Mouse (Mus musculus): ENCODE results near the gene Cckbr.

Gene Cckbr

DNA sequence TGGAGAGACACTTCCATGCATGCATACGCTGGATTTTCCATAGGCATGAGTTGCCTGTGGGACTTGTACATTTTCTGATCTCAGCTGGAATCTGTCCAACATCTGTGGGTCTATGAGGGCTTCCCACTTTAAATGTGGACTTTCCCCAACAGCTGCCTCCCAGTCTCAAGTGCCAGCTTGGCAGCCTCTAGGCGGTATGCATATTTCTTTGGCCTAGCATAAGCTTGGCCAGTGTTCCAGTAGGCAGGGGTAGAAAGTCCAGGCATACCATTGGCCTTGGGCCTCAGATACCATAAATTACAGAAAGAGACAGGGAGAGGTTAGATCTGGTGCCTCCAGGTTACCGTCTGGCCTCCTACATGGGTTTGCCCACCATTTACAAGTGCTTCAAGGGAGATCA is 72.3 kb downstream of the Cckbr start:
- no peak for DNase-seq (ENCODE audit: low read depth, low spot score)

GRCm38 (mm10) chr7:105498854-105499492 is 73.4 kb downstream of the Cckbr start:
- no peak for DNase-seq (ENCODE audit: low read depth, low spot score)

DNA sequence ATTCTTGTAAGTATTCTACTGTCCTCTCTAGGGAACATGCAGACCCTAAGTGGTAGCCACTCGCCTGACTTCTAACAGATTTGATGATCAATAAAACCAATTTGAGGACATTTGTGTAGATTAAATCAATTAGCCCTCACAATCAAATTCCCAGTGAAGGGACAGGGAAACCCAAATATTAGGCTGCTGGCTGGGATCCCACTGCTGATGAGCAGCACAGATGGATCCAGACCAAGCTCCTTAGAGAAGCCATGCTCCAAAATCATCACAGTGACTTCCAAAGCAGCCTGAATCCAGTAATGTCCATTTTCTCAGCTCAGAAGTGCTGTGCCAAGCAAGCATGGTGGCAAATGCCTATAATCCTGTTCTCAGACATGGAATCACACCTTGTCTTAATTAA is 74.1 kb downstream of the Cckbr start:
- DNase-seq (ENCODE audit: low read depth, low spot score), result no peak

DNA sequence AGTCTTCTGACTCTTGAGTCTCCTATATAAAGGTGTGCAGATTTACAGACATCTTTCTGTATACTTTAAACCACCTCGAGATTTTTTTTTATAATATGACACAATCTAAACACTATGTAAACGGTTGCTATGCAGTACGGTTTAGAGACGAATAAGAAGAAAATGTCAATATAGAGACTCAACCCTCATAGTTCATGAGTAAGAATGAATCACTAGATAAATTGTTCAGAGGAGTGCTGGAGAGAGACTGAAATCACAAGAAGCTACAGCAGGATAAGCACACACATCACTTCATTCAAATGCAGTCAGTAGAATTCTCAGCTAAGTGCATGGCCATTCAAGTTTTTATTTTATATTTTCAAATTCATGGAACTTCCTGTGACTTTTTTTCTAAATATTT is 76.5 kb downstream of the Cckbr start:
- DNase-seq (ENCODE audit: low read depth, low spot score), result no peak

GRCm38 (mm10) chr7:105507257-105507656 is 81.7 kb downstream of the Cckbr start:
- no peak for DNase-seq (ENCODE audit: low read depth, low spot score)

GRCm38 (mm10) chr7:105510143-105510542 is 84.6 kb downstream of the Cckbr start:
- DNase-seq (ENCODE audit: low read depth, low spot score), result no peak

DNA sequence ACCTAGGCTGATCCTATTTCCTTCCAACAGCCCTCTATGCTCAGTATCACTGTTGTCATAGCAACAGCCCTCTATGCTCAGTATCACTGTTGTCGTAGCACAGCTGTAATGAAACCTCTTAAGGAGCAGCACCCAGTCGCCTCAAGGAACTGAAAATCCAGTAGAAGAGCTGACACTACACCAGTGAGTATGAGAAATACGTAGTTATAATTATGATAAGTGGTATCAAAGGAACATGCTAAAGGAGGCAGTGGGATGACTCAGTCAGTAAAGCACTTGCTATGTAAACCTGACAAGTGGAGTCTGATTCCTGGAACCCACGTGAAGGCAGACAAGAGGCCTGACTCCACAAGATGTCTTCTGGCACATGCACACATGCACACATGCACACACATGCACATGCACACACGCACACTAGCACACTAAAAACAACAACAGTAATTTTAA is 88.3 kb downstream of the Cckbr start:
- no peak for DNase-seq (ENCODE audit: low read depth, low spot score)

GRCm38 (mm10) chr7:105514561-105514960 is 89.0 kb downstream of the Cckbr start:
- no peak for DNase-seq (ENCODE audit: low read depth, low spot score)

DNA sequence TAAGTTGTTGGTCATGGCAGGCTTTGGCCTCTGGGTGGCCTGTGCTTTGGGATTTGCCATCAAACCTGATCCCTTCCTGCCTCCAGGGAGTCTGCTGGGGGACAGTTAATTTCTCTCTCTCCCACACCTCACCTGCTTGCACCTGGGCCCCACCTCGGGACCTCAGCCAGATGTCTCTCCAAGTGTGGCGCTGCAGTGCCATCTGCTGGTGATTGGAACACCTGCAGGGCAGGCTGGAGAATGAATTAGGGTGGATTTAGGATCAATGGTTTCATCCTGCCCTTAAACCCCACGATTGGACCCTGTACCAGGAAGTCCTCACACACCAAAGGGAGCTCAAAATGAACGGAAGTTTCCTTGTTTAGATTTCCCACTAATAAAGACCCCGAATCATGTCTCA is 89.6 kb downstream of the Cckbr start:
- peak; percentile 13 for DNase-seq (ENCODE audit: low read depth, low spot score)

DNA sequence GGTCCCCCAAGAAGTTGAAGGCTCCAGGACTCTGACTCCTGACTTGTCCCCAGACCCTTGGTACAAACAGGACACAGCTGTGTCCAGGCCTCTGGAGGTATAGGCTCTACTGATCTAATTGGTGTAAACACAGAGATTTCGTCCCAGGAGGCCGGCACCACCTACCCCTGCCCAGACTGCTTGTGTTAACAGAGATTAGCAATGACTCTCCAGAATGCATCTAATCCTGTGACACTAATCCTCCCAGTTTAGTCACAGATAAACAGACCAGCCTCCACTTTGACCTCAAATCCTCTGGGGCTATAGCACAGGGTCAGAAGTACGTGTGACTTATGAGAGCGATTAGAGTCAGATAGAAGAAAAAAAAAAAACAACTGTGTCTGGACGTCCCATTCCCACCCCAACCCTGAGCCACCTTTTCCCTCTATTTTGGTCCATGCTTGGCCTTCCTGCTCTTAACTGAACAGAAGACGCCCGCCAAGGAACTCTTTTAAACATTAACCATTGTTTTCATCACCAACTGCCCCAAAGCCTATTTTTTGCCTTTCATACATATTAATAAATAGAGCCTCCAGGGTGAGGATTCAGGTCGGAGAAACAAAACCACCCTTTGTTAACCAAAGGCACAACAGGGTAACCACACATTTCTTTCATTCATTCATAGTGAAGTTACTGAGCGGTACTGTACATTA is 91.3 kb downstream of the Cckbr start:
- no peak for DNase-seq (ENCODE audit: low read depth, low spot score)

DNA sequence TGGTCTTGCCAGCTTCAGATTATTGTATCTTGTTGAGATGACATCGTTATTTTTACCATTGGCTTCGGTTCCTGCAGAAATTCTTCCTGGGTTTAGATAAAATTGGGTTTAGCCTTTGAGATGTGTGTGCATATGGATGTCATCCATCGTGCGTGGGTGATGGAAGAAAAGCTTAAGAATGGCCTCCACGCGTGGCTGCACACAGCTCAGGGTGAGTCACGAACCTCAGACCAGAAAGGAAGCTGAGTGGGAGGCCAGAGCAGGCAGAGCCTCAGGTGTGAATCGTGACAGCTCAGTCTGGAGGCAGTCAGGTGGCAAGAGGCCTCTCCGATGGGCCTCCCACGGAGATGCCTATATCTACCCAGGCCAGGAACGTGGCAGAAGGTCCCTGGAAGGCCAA is 93.8 kb downstream of the Cckbr start:
- DNase-seq (ENCODE audit: low read depth, low spot score), result no peak

GRCm38 (mm10) chr7:105519771-105520170 is 94.2 kb downstream of the Cckbr start:
- no peak for DNase-seq (ENCODE audit: low read depth, low spot score)

DNA sequence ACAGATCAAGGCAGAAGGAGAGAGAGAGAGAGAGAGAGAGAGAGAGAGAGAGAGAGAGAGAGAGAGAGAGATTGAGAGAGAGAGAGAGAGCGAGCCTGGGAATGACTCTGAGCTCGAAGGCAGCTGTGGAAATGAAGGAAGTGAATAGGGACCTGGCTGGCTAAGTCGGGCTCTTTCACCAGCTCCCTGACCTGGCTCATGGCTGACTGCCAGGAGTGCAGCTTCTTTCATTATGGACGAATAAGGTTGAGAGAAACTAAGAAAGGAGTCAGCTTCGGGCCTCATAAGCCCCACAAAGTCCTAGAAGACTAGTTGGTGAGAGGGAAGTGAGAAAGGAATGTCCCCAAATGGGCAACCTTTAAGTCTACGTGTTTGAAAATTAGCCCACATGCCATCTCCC is 94.7 kb downstream of the Cckbr start:
- no peak for DNase-seq (ENCODE audit: low read depth, low spot score)
